Mouse (Mus musculus) lung, postnatal 14 days (tissue): ENCODE measurements around the gene 4933405L10Rik.

Experiments used
- DNase-seq: peaks from one replicate; pipeline ENCODE4 v3.0.0; 2021

4933405L10Rik gene

DNA sequence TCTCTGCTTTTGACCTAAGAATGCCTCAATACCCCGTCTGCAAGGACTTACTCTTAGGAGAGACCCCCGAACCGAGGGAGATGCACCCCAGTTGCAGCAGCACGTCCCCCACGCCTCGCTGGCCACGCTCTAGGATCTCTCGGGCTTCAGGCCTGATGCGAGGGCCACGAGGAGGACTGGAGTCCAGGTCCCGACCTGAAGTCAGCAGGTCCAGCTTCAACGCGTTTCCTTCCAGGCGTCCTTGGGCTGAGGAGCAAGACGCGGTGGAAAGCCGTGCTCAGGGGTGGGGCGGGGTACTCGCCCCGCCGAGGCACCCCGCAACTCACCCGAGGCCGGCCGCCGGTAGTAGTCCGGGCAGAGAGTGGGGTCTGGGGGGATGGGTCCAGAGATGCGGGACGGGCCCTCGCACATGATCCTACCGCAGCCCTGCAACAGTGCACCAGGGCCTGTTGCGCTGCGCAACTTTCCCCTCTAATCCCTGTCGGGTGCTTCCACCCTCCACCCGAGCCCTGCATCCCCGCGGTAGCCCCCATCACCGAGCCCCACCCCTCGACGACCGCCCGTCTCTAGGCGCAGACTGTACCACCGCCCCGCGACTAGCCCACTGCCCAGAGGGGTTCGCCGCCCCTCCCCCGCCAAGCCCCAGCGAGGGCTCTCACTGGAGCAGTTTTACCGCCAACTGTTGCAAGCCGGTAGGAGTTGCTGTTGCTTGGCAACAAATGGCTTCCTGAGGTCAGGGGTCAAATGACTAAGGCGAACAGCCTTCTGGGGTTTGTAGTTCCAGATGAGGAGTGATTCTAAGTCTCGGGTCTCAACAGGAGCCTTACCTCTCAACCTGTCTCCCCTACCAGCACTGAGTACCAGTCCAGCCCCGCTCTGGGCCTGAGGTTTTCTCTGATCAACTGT is at the start of gene 4933405L10Rik, which contains the start of gene Enkd1:
Gene 4933405L10Rik (plus strand): TSS at position 158 of the 906 bp plus-strand sequence.
Gene Enkd1 (minus strand): TSS at position 713 of the 906 bp plus-strand sequence.
- peak; percentile 87 for DNase-seq

DNA sequence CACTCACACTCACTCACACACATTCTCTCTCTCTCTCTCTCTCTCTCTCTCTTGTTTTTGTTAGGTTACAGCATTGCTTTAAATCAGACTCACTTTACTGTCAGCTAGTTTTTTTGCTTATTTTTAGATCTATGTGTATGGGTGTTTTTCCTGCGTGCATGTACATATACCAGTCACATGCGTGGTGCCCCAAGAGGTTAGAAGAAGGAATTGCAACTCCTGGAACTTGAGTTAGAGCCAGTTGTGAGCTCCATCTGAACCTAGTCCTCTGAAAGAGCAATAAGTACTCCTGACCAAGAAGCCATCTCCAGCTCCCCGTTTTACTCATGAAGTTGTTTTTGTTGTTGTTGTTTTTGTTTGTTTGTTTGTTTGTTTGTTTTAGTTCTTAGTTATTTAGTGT is 46.3 kb upstream of the 4933405L10Rik start:
- DNase-seq, result peak; percentile 33

DNA sequence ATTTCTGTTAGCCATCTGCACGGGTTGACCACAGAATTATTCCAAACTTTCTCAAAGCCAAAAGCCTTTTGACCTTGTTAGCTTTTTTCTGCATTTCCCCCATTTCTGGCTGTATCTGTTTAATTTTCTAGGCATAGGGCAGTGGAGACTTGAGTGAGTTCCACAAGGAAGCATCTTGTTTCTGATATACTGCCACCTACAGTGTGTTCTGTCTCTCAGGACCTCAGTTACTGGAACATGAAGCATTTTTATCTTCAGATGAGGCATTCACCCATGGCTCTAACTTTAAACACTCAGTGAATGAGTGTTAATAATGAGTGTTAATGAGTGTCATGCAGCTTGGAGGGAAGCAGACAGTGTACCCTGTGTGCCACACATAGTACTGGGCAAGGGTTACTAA is 29.6 kb upstream of the 4933405L10Rik start:
- DNase-seq, result no peak

DNA sequence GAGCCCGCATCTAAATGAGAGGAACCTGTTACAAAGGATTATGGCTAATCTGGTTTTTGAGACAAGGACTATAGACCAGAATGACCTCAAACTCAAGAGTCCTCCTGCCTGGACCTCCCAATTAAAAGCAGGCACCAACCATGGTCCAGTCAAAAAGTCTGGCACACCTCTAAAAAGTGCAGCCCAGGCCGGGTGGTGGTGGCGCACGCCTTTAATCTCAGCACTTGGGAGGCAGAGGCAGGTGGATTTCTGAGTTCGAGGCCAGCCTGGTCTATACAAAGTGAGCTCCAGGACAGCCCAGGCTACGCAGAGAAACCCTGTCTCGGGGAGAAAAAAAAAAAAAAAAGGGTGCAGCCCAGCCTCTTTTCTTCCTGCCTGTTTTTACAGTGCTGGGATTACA is 22.1 kb upstream of the 4933405L10Rik start:
- no peak for DNase-seq

DNA sequence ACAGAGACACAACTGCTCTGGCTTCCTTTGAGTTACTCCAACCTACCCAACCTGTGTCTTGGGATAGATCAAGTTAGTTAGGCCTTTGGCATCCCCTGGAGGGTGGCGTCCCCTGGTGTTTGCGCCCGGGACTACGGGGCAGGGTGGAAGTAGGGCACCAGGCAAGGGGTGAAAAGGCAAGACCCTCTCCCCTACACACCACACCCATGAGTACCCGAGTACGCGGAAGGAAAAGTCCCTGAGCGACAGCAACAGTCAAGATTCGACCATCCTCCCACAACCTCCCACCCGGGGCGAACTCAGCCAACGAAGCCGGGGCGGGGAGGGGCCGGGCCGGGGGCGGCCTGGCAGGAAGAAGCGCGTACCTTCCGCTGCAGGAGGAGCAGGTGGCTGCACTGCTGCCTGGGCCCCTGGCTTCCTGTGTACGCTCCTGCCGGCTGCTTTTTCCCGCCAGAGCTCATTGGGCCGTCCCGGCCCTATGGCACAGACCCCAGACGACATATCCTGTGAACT is 21.6 kb upstream of the 4933405L10Rik start, which contains the start of gene Carmil2:
Gene Carmil2 (plus strand): TSS at position 479 of the 513 bp plus-strand sequence.
- peak; percentile 80 for DNase-seq

DNA sequence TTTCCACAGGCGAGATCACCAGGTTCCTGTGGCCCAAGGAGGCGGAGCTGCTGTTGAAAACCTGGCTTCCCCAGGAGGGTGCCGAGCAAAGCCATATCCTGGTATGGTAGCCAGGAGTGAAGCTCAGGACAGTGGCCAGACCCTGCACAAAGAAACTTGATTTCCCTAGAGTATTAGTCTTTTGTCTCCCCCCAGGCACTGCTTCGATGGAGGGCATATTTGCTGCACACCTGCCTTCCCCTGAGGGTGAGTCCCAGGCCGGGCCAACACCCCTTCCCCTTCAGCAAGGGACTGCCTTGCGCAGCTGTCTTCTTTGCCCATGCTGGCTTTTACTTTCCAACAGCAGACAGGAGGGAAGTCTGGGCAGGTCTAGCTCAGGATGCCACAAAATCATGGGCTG is 20.9 kb upstream of the 4933405L10Rik start:
- DNase-seq, result no peak

DNA sequence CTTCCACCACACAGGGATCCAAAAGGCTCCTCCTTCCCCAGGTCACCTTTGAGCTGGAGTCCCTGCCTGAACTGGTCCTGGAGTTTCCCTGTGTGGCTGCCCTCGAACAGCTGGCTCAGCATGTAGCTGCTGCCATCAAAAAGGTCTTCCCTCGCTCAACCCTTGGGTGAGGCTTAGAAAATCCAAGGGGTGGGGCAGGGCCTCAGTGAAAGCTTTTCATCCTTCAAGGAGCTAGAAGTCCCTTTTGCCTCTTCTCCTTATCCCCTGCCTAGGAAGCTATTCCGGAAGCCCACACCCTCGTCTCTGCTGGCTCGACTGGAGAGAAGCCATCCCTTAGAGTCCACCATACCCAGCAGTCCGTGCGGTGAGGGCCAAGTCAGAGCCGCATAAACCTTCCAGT is 19.9 kb upstream of the 4933405L10Rik start:
- DNase-seq, result no peak

DNA sequence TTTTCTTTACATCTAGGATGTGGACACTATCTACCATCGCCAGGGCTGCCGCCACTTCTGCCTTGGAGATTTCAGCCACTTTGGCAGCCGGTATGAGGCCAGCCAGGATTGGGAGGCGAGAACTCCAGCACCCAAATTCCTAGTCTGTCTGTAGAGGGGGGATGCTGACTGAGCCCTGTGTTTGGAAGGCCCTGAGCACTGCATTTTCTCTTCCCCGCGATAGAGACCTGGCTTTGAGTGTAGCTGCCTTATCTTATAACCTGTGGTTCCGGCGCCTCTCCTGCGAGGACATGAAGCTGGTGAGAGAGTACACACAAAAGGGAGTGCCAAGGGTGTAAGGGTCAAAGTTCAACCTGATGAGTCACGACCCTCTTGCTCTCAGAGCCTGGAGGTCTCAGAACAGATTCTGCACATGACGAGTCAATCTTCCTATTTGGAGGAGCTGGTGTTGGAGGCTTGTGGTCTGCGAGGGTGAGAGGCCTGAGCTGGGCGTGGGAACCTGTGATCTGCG is 19.2 kb upstream of the 4933405L10Rik start:
- no peak for DNase-seq

DNA sequence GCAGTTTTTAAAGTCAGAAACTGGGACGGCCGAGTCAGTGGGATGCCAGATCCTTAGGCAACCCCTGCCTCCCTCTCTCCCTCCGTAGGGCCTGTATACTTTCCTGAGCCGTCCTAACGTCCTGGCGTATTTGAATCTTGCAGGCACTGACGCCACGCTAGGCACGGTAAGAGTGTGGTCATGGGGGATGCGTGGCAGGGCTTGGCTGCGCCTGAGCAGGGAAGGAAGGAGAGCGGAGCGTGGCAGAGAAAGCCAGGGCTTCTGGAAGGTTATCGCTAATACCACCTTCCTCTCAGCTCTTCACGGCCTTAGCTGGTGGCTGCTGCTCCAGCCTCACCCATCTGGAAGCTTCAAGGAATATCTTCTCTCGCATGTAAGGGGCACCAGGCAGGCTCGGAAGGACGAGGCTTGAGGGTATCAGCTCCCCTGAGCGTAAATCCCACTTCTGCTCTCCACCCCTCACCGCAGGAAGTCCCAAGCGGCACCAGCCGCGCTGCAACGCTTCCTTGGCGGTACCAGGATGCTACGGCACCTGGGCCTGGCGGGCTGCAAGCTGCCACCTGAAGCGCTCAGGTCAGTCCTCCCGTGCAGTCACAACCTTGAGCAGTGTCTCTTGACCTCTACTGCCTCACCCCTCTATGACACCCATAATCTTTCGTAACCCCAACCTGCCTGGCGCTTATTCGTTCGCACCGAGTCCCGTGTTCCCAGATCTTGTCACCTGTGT is 18.0 kb upstream of the 4933405L10Rik start:
- DNase-seq, result no peak

DNA sequence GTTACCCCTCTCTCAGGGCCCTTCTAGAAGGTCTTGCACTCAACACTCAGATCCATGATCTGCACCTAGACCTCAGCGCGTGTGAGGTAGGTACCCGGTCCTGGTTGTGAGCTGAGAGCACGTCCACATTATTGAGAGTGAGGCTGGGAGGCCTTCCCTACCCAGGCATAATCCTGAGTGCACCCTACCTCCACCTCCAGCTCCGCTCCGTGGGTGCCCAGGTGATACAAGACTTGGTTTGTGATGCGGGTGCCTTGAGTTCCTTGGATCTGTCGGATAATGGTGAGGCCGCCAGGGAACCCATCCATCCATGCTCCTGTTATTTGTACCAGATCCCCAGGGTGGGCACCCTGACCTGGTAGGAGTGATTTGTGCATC is 17.5 kb upstream of the 4933405L10Rik start:
- no peak for DNase-seq

DNA sequence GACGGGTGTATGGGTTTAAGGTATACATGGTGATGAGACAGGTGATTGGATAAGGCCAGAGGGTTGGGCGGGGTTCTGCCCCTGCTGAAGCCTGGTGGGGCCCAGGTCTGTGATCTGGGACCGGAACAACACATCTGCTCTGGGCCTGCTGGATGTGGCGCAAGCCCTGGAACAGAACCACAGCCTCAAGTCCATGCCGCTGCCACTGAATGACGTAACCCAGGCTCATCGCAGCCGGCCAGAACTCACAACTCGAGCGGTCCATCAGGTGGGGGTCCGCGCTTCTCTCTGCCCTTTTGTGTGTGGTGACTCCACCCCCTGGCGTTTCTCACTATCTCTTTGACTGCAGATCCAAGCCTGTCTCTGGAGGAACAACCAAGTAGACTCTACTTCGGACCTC is 16.5 kb upstream of the 4933405L10Rik start:
- DNase-seq, result no peak

DNA sequence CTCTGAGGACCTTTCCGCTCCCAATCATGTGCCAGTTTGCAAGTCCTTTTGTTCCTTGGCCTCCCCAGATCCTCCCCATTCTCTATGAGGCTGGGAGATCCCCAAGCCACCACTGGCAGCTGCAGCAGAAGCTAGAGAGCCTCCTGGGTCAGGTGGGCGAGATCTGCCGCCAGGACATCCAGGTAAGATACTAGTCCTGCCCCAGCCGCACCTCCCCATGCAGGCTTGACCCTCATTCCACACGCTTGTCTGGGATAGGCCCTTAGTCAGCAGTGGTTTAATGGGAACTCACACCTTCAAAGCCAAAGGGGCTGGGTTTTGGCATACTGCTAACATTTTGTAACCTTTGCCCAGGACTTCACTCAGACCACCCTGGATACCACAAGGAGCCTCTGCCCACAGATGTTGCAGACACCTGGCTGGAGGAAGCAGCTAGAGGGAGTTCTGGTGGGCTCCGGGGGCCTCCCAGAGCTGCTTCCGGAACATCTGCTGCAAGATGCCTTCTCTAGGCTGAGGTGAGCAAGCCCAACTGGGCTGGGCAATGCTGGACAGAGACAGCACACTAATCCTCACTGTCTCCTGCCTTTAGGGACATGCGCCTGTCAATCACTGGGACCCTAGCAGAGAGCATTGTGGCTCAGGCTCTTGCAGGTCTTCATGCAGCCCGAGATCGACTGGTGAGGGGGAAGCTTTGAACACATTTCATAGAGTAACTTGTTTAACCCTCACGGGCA is 14.8 kb upstream of the 4933405L10Rik start:
- no peak for DNase-seq

DNA sequence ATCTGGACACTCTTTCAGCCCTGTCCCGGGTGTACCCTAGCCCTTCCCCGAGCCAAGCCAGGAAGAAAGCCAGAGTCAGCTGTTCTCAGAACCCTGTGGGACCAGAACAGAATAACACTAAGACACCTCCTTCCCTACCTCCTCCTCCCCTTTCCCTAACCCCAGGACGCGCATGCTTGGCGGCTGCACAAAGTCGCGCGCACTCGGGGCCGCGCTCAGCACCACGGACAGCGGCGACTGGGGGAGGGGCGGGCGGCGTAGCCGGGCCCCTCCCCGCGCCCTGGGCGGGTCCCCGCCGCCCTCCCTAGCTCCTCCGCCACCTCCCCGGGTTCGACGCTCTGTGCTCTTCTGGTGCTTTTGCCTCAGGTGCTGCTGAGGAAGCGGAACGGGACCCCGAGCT is 13.8 kb upstream of the 4933405L10Rik start:
- DNase-seq, result peak; percentile 75

DNA sequence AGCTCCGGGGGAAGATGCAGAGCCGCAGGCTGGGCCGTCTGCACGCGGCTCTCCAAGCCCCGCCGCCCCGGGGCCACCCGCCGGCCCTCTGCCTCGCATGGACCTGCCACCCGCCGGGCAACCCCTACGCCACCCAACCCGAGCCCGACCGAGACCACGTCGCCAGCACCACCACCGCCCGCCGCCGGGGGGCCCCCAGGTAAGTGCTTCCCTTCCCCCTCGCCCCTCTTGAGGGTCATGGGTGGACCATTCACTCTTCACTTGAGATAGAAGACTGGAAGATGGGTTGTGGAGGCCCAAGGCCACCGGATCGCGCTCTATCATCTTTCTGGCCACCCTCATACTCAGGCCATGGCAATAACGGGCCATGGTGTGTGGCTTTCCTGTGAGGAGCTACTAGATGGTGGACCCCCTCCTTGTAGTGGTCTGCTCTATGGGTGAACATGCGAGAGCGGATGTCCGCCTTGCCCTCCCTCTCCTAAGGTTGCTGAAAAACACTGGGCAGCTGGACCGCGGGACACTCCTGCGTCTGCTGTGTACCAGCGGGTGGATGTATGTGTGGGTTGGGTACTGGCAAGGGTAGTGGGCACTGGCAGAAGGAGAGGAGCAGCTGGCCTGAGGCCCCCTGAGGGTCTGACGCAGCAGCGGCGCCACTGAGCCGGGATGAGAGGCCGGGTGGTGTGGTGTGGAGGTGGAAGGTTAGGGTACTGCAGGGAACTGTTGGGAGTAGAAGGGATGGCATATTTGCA is 13.2 kb upstream of the 4933405L10Rik start:
- DNase-seq, result no peak

DNA sequence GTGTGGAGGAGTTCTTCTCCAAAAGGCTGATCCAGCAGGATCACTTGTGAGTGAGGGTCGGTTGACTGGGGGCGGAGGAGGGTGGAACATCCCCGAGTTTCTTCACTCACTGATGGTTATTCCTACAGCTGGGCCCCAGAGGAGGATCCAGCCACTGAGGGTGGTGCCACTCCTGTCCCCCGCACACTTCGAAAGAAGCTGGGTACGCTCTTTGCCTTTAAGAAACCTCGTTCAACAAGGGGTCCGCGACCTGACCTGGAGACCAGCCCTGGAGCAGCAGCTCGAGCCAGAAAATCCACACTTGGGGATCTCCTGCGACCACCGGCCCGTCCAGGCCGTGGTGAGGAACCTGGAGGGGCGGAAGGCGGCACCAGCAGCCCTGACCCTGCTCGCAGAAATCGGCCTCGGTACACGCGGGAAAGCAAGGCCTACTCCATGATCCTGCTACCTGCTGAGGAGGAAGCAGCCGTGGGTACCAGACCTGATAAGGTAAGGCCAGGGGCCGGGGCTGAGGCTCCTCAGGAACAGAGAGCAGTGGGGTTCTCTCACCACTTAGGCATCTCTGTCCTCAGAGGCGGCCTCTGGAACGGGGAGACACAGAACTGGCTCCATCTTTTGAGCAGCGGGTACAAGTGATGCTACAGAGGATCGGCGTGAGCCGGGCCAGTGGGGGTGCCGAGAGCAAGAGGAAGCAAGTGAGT is 12.2 kb upstream of the 4933405L10Rik start:
- DNase-seq, result no peak

DNA sequence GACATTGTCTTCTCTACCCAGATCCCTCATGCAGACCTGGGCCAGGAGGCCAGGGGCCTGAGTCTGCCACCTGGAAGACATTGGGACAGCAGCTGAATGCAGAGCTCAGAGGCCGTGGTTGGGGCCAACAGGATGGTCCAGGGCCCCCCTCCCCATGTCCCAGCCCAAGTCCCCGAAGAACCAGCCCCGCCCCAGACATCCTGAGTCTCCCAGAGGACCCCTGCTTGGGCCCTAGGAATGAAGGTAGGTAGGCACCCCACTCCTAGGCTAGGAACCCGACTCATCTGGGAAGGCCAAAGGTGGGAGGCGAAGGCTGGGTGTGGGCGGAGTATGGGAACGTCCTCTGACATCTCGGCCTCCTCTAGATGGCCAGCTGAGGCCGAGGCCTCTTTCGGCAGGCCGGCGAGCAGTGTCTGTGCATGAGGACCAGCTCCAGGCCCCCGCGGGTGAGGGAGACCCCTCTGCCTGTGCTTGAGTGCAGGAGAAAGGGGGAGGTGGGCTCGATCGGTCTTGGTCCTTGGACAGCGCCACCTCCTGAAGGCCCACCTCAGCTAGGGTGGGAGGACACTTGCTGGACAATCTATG is 10.2 kb upstream of the 4933405L10Rik start:
- DNase-seq, result no peak

DNA sequence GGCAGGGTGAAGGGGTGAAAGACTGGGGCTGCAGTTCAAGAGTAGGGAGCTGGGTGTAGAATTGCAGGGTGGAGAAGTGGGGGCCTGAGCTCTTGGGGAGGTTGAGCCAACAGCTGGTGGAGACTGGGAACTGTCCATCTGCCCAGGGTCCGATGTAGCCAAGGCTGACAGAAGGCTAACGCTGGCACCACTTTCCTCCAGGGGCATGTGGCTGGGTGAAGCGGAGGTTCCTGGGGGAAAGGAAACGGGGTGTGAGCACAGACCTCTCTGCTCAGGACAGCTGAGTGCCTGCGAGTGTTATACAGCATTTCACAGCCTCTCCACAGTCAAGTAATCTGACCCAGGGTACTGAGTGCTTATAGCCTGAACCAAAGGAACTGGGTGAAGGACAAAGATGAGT is 8.7 kb upstream of the 4933405L10Rik start:
- DNase-seq, result no peak

DNA sequence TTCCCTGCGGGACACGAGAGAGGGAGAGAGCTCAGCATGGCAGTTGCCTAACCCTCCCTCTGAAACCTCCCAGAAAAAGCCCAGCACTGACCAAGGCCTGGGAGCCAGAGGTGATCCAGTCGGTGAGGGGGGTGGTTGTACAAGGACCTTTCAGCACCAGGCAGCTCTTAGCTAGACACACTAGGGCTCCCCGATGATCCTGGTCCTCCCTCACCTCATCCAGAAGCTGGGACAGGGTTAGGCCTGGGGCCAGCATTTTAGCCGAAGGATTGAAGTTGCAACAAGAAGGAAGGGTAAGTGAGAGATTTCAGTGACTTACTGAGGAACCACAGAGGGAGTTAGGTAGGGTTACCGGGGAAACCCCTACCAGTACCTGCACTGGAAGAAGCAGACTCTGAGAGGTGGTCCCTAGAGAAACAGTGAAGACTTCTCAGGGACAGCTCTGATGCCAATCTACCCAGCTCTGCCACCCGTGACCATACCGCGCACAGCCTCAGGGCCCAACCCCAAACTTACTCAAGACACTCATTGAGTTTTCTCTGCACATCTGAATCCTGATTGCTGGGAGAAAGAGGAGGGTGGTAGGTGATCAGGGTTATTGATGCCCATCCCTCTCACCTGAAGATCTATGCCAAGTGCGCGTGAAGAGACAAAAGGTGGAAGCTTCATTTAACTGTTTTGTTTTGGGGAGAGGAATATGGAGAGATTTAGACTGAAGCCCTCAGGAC is 7.8 kb upstream of the 4933405L10Rik start:
- DNase-seq, result no peak

DNA sequence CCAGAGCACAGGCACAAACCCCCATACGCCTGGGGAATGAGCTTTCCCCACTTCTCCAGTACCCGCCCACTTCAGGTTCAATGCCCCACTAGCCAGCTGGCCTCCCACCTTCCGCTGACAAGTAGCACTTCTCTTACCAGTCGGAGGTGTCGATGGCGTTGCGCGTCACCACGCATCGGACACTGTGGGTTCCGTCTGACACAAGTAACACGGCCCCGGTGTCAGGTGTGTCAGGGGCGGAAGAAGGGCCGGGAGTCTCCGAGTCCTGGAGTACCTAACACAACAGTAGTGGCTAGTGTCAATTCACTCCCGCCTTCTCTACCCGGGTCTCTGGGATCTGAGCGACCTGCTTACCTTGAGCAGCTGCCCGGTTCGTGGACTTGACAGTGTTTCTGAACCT is 6.9 kb upstream of the 4933405L10Rik start:
- peak; percentile 52 for DNase-seq
